Mouse (Mus musculus): Measurements from ENCODE around the gene Hadha.

GRCm38 (mm10) chr5:30154013-30154412 lies 949 bp downstream of the Hadha start:
- TF ChIP-seq CTCF (conservative IDR thresholded peaks at IDR 0.05 in 1 of 2, IDR thresholded peaks at IDR 0.05 in 1 of 2; ENCODE audit: low read depth in 2 of 2, low read length in 2 of 2) (no peak), SMC3 (IDR thresholded peaks at IDR 0.05; ENCODE audit: low read depth, low read length) (no peak)

All from CH12.LX (cell line).